Mouse (Mus musculus) heart, adult 9 months (tissue): ENCODE results near the gene Tirap.
"Not testable (repeated sequence)": the region's sequence is repeated elsewhere in the genome, so short reads cannot be mapped to it uniquely, and the experiment has no call there.

Experiments used
- DNase-seq, 2 experiments: peaks; one replicate each; pipeline ENCODE4 v3.0.0; 2022; ENCODE audit warnings: low spot score in 2 of 2

The Tirap gene

GRCm38 (mm10) chr9:35148822-35149221, 51.3 kb downstream of the Tirap start:
- DNase-seq, result not testable (repeated sequence)

GRCm38 (mm10) chr9:35147261-35147660, 52.8 kb downstream of the Tirap start:
- not testable (repeated sequence) for DNase-seq

GRCm38 (mm10) chr9:35145829-35146228, 54.3 kb downstream of the Tirap start:
- no peak for DNase-seq

GRCm38 (mm10) chr9:35145118-35145517, 55.0 kb downstream of the Tirap start:
- no peak for DNase-seq

GRCm38 (mm10) chr9:35142221-35142620, 57.9 kb downstream of the Tirap start:
- no peak for DNase-seq

GRCm38 (mm10) chr9:35139231-35139744, 60.8 kb downstream of the Tirap start:
- DNase-seq, result no peak

- DNase-seq, result no peak
Observed at GRCm38 (mm10) chr9:35138029-35138428, 62.1 kb downstream of the Tirap start.

- DNase-seq, result no peak
Observed at GRCm38 (mm10) chr9:35135575-35135974, 64.5 kb downstream of the Tirap start.
